Mouse (Mus musculus): Measurements from ENCODE around the gene Ano3.

GRCm38 (mm10) chr2:110663329-110663728 is 287.4 kb downstream of the Ano3 start:
- TF ChIP-seq CTCF (IDR thresholded peaks at IDR 0.05; ENCODE audit: extremely low read depth, insufficient read length, insufficient replicate concordance, low read depth, low read length) (no peak), POLR2A (IDR thresholded peaks at IDR 0.05; ENCODE audit: low read depth, low read length) (no peak)
